Mouse (Mus musculus) spleen, adult 2 months (tissue): ENCODE results near the gene Pax7.

ENCODE experiments used
- CTCF ChIP-seq: fragments of 200-500 bp; IDR thresholded peaks from 2 replicates; pipeline ENCODE4 v1.5.1; 2011; ENCODE audit warnings: mild to moderate bottlenecking, inconsistent platforms; ENCODE audit not compliant: insufficient read depth, insufficient read length, insufficient replicate concordance; ENCODE audit errors: extremely low read depth
- POLR2A ChIP-seq: fragments of 200-500 bp; IDR thresholded peaks from 2 replicates; pipeline ENCODE4 v1.6.1; 2011; ENCODE audit warnings: low read depth, low read length, inconsistent platforms

- TF ChIP-seq CTCF: no peak
- TF ChIP-seq POLR2A: no peak
Observed at GRCm38 (mm10) chr4:139796115-139796514, 37.2 kb downstream of the Pax7 start.
